Mouse (Mus musculus): ENCODE measurements around the gene Asphd1.

GRCm38 (mm10) chr7:126978841-126979240 lies 29.5 kb upstream of the Asphd1 start:
- no peak for TF ChIP-seq CTCF (IDR thresholded peaks at IDR 0.05; ENCODE audit: borderline replicate concordance, control insufficient read depth, extremely low read depth, insufficient read depth, low read length, poor library complexity)
- TF ChIP-seq POLR2A (IDR thresholded peaks at IDR 0.05; ENCODE audit: control insufficient read depth, extremely low read depth, insufficient read depth, low read length, poor library complexity) = no peak
